Mouse (Mus musculus) liver, embryonic 13.5 days (tissue): ENCODE data around the gene Sema6d. TPM values are rescaled to one million over a fixed set of nuclear protein-coding genes. Genes with fewer than 3 reads are reported as not detected.

Experiments
- ATAC-seq: fragments of 200-750 bp; cut with Nextera tagmentation; 2 replicates; pipeline ENCODE4 v1.8.0; 2017; ENCODE audit warnings: low read depth, mild to moderate bottlenecking, moderate number of reproducible peaks, moderate library complexity
- DNase-seq: peaks from one replicate; pipeline ENCODE4 v3.0.0; 2022
- H3K27ac ChIP-seq: fragments of 300-500 bp; sonication (generic); 2 replicates; pipeline ENCODE4 v1.5.1; 2015; ENCODE audit warnings: moderate library complexity, mild to moderate bottlenecking, inconsistent platforms
- H3K27me3 ChIP-seq: fragments of 300-500 bp; sonication (generic); 2 replicates; pipeline ENCODE4 v1.6.1; 2015; ENCODE audit warnings: mild to moderate bottlenecking, inconsistent platforms
- H3K36me3 ChIP-seq: fragments of 300-500 bp; sonication (generic); 2 replicates; pipeline ENCODE4 v1.6.1; 2015; ENCODE audit warnings: mild to moderate bottlenecking, inconsistent platforms
- H3K4me1 ChIP-seq: fragments of 300-500 bp; sonication (generic); replicated peaks from 2 replicates; pipeline ENCODE4 v1.6.1; 2015; ENCODE audit warnings: inconsistent platforms
- H3K4me2 ChIP-seq: fragments of 300-500 bp; sonication (generic); 2 replicates; pipeline ENCODE4 v1.6.1; 2015; ENCODE audit warnings: inconsistent platforms, mild to moderate bottlenecking, moderate library complexity
- H3K4me3 ChIP-seq: fragments of 300-500 bp; sonication (generic); replicated peaks from 2 replicates; pipeline ENCODE4 v1.5.1; 2015; ENCODE audit warnings: mild to moderate bottlenecking, inconsistent platforms
- H3K9ac ChIP-seq: fragments of 300-500 bp; sonication (generic); 2 replicates; pipeline ENCODE4 v1.6.1; 2015; ENCODE audit warnings: mild to moderate bottlenecking, inconsistent platforms
- H3K9me3 ChIP-seq: fragments of 300-500 bp; sonication (generic); replicated peaks from 2 replicates; pipeline ENCODE4 v1.6.1; 2016; ENCODE audit warnings: inconsistent platforms
- WGBS: fragments of 180-500 bp; shearing (Covaris S2); methylation state at CpG from one replicate; pipeline ENCODE4 v1.1.7; 2015; ENCODE audit not compliant: insufficient replicate concordance; 5-methylcytosine and 5-hydroxymethylcytosine counted together
- polyA plus RNA-seq: library from polyadenylated mRNA; unstranded; fragments of >200 nt; fragmentation: Nextera tagmentation; extraction: Ambion mirVana; gene quantifications from 2 replicates; pipeline ENCODE4 v1.2.1, GENCODE M21; 2015

Gene Sema6d
- polyA plus RNA-seq, 1 experiment from 2014 or later: 2.8 TPM

DNA sequence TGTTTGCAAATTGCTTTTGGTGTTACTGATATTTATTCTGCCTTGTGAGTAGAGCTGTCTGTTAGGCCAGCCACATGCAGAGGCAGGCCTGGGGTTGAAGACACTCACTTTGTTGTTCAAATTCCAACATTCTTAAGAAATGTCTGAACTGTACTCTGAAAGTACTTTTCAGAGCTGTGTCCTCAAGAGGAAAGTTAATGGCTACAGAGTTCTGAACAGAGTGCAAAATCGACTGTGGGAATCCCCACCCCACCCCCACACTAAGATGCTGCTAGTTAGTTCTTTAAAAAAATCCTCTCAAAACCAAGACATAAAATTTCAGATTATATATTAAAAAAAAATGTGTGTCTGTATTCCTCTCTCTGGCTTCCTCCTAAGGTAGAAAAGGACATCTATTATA, 86.5 kb downstream of the Sema6d start:
- no peak for ATAC-seq
- Histone ChIP-seq H3K27me3 (no peaks in the 10 kb centered on the region), H3K4me2 (no peak overlapping the region), H3K9ac (no peak overlapping the region), H3K4me3 (no peak overlapping the region), H3K36me3 (no peaks in the 10 kb centered on the region), H3K4me1 (no peaks in the 10 kb centered on the region), H3K27ac (no peak overlapping the region), H3K9me3 (no peaks in the 10 kb centered on the region)
- WGBS: 47% methylated on average over 1 of the region's 1 CpGs
- DNase-seq: no peak

DNA sequence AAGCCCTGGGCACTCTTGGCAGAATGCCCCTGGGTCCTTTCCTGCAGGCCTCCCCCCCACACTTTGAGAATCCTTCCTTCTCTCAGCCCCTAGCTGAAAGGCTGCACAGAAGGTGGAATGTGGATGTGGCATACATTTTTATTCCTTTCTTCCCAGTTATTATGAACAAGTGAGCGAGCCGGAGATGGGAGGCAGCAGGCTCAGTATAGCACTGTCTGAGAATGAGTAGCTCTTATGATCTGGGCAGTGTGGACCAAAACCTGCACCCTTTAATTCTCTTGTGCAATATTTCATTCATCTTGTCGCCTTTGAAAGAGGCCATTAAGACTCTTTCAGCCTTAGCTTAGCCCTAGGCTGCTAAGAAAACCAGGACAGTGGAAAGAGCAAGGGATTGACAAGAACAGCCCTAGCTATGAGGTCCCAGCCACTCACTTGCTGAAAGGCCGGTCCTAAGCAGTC, 87.0 kb downstream of the Sema6d start:
- DNase-seq (no peak), ATAC-seq (no peak)
- Histone ChIP-seq H3K4me3 (no peak overlapping the region), H3K36me3 (no peaks in the 10 kb centered on the region), H3K4me2 (no peak overlapping the region), H3K9me3 (no peaks in the 10 kb centered on the region), H3K9ac (no peak overlapping the region), H3K27me3 (no peaks in the 10 kb centered on the region), H3K4me1 (no peaks in the 10 kb centered on the region), H3K27ac (no peak overlapping the region)
- WGBS: 62% methylated on average over 4 of the region's 4 CpGs

DNA sequence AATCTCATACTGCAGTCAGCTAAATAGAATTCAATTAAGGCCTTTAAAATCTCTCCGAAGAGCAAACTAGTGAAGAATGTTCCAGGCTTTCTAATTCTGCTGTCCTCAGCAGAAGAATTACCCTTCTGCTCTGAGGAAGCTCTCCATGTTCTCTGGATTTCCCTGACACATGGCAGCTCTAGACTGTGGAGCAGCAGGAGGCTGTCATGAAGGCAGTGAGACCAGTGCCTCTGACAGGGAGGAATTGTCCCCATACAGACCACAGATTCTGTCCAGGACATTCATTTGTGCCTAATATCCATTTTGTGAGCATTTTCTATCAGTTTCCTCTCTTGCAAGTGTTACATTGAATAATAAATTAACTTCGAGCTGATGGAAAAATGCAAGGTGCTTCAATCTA, 99.5 kb downstream of the Sema6d start:
- H3K4me1 ChIP-seq: no peaks in the 10 kb centered on the region
- H3K4me2 ChIP-seq: no peak overlapping the region
- H3K4me3 ChIP-seq: no peak overlapping the region
- no peak overlapping the region for H3K27ac ChIP-seq
- DNase-seq: no peak
- H3K36me3 ChIP-seq: no peaks in the 10 kb centered on the region
- H3K9ac ChIP-seq: no peak overlapping the region
- no peaks in the 10 kb centered on the region for H3K9me3 ChIP-seq
- no peaks in the 10 kb centered on the region for H3K27me3 ChIP-seq
- ATAC-seq: no peak
- 59% methylated on average over 2 of the region's 2 CpGs for WGBS

DNA sequence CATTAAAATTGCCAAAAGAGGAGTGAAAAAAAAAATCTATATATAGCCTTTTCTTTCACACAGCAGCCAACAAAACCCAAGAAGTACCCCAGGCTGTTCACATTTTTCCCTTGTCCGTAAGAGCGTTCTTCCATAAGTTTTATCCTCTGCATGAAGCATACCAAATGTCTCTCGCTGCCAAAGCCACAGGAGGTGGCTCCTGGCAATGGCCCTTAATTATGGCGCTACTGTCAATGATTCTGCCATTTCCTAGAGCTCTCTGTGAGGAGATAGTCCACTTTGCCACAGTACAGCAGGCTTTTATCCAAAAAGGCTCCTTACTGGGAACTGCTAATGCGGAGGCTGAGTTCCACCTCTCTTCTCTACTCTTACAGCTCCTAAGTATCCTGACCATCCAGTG, 104.3 kb downstream of the Sema6d start:
- no peak for ATAC-seq
- Histone ChIP-seq H3K4me3 (no peak overlapping the region), H3K27me3 (no peaks in the 10 kb centered on the region), H3K9ac (no peak overlapping the region), H3K4me1 (no peaks in the 10 kb centered on the region), H3K4me2 (no peak overlapping the region), H3K9me3 (no peaks in the 10 kb centered on the region), H3K36me3 (no peaks in the 10 kb centered on the region), H3K27ac (no peak overlapping the region)
- WGBS: 72% methylated on average over 5 of the region's 5 CpGs
- no peak for DNase-seq

DNA sequence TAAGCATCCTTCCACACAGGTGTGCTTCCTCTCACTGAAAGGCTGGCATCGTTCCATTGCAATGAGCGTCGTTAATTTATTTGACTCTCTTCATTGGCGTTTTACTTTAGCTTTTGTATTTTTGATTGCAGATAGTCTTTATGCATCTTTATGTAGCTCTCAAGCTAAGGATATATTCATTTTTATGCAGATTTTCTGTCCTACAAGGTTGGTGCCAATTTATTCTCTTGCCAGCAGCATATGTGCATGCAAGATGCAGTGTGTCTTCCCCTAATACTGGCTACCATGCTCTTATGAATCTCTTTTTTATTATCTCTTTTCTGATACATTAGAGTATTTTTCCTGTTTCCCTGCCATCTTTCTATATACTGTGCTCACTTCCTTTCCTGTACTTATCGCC, 111.7 kb downstream of the Sema6d start:
- Histone ChIP-seq H3K4me2 (no peak overlapping the region), H3K4me3 (no peak overlapping the region), H3K9ac (no peak overlapping the region), H3K36me3 (no peaks in the 10 kb centered on the region), H3K27me3 (no peaks in the 10 kb centered on the region), H3K4me1 (no peaks in the 10 kb centered on the region), H3K9me3 (no peaks in the 10 kb centered on the region), H3K27ac (no peak overlapping the region)
- 74% methylated on average over 5 of the region's 5 CpGs for WGBS
- DNase-seq: no peak
- ATAC-seq: no peak

DNA sequence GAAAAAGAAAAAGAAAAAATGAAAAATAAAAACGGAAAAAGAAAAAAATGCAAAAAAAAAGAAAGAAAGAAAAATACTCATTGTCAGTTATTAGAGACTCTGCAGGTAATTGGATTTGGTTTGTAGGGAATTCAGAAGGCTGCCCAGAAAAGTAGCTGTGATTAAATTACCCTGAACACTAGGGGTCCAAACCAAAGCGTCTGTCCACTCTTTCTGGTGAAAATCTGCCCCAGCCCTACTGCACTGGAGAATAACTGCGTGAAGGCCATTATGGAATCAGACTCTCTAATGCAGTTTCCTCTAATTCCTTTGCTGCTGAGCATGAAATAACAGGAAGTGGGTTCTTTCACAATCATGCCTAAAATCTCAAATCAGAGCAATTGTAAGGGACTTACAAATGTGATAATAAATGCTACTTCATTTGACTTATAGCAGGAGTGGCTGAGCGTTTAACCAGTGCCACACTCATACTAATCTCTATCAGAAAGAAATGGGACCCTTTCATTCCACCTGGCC, 112.8 kb downstream of the Sema6d start:
- Histone ChIP-seq H3K9me3 (no peaks in the 10 kb centered on the region), H3K4me3 (no peak overlapping the region), H3K4me1 (no peaks in the 10 kb centered on the region), H3K9ac (no peak overlapping the region), H3K27me3 (no peaks in the 10 kb centered on the region), H3K4me2 (no peak overlapping the region), H3K27ac (no peak overlapping the region), H3K36me3 (no peaks in the 10 kb centered on the region)
- no peak for ATAC-seq
- no peak for DNase-seq
- 34% methylated on average over 4 of the region's 4 CpGs for WGBS

DNA sequence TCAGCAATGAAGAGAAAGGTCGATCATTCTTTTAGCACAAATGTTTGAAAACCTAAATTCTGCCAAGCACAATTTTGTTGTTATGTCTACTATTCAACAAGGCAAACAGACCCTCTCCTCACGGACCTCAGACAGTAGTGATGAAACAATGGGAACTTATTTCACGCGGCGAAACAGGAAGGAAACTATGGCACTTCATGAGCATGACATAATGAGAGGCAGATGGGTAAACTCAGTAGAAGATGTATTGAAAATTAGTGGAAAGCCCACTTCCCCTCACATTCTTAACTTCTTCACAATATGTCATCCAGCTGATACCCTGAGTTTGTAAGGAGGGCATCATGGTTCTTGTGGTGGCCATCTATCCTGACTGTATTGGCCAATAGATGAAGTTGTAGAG, 116.0 kb downstream of the Sema6d start:
- no peak overlapping the region for H3K27ac ChIP-seq
- no peaks in the 10 kb centered on the region for H3K36me3 ChIP-seq
- H3K4me2 ChIP-seq: no peak overlapping the region
- DNase-seq (no peak), ATAC-seq (no peak)
- WGBS: 42% methylated on average over 5 of the region's 5 CpGs
- H3K9me3 ChIP-seq: no peaks in the 10 kb centered on the region
- no peaks in the 10 kb centered on the region for H3K4me1 ChIP-seq
- no peaks in the 10 kb centered on the region for H3K27me3 ChIP-seq
- H3K4me3 ChIP-seq: no peak overlapping the region
- no peak overlapping the region for H3K9ac ChIP-seq

DNA sequence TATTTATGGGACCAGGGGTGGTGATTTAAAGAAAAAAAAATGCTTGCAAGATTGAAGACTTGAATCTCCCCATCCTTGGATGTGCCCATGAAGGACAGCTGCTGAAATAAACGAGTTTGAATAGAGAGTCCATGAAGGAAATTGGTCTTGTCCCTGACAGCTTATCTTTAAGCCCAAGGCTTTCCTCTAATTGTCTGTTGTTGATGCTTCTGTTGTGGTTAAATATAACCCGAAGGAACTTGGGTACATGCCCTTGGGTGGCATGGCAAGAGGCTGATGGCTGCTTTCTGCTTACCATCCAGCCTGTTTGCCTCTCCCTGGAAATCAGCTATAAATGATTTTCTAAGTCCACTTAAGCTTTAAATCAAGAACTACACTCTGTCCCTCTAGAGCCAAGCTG, 118.5 kb downstream of the Sema6d start:
- H3K9ac ChIP-seq: no peak overlapping the region
- H3K27me3 ChIP-seq: no peaks in the 10 kb centered on the region
- no peak overlapping the region for H3K4me2 ChIP-seq
- WGBS: 3% methylated on average over 2 of the region's 2 CpGs
- no peak overlapping the region for H3K4me3 ChIP-seq
- H3K36me3 ChIP-seq: no peaks in the 10 kb centered on the region
- ATAC-seq: no peak
- H3K4me1 ChIP-seq: no peaks in the 10 kb centered on the region
- DNase-seq: no peak
- no peak overlapping the region for H3K27ac ChIP-seq
- H3K9me3 ChIP-seq: no peaks in the 10 kb centered on the region

DNA sequence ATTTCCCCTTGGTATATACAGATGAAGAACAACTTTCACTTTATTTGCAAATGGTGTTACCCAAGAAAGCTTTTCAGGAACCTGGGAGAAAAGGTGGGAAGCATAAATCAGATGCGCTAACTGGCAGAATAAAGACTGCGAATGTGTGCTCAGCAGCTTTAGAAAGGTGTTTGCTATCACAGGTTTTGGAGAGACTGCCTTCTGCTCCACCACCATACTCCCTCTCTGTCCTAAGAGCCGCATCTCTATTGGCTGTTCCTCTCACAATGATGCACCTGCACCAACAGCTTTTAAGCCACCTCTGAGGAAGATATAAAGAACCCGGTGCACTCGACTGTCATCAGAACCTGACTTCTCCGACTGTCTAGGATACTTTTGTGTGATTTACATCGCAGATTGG, 133.8 kb downstream of the Sema6d start:
- 60% methylated on average over 7 of the region's 7 CpGs for WGBS
- no peaks in the 10 kb centered on the region for H3K9me3 ChIP-seq
- no peak overlapping the region for H3K9ac ChIP-seq
- no peak overlapping the region for H3K4me3 ChIP-seq
- ATAC-seq: no peak
- no peaks in the 10 kb centered on the region for H3K27me3 ChIP-seq
- DNase-seq: no peak
- no peak overlapping the region for H3K4me2 ChIP-seq
- H3K27ac ChIP-seq: no peak overlapping the region
- no peaks in the 10 kb centered on the region for H3K4me1 ChIP-seq
- no peaks in the 10 kb centered on the region for H3K36me3 ChIP-seq

DNA sequence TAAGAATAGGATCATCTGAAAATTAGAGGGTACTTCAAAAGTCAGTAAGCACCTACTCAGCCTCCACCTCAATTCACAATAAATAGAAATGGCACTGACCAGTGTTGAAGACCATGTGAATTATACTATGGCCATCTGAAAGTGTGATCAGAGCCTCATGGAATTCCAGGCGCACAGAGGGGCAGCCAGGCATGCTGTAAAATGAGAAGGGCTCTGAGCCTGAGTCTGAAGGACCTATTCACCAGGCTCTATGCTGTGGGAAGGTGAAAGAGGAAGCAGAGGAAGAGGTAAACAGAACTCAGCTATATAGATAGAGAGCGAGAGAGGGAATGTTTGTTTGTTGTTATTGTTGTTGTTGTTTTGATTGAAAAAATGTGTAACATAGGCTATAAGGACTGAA, 134.6 kb downstream of the Sema6d start:
- DNase-seq (no peak), ATAC-seq (no peak)

DNA sequence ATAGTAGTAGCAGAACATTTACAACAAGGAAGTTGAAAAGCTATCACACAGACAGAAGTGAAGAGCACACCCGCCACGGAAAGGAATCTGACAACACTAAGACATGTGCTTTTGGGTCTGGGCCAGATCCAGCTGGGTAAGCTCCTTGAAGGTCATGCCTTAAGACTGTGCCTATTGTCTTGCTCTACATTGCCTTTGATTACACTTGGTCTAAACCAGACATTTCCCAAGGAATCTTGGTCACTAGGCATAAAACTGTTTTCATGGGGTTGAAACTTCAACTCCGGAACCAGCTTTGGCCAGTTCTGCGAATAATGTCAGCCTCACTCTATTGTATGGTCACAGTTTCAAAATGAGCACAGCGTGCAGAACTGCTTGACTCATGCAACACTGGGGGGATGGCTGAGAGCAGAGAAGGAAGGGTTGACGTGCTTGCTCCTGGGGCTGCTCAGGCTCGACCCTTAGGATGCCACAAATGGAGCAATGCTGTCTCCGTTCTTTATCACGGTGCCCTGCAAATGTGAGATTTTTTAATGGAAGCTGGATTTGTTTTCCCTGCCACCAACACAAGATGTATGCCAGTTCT, 145.0 kb downstream of the Sema6d start:
- Histone ChIP-seq H3K4me1 (no peaks in the 10 kb centered on the region), H3K27ac (no peak overlapping the region), H3K4me3 (no peak overlapping the region), H3K36me3 (no peaks in the 10 kb centered on the region), H3K9me3 (no peaks in the 10 kb centered on the region), H3K9ac (no peak overlapping the region), H3K27me3 (no peaks in the 10 kb centered on the region), H3K4me2 (no peak overlapping the region)
- DNase-seq: no peak
- 66% methylated on average over 9 of the region's 9 CpGs for WGBS
- no peak for ATAC-seq

More for the DNA sequence above, 134.6 kb downstream of the Sema6d start:
- no peaks in the 10 kb centered on the region for H3K27me3 ChIP-seq
- WGBS: 49% methylated on average over 2 of the region's 2 CpGs
- no peak overlapping the region for H3K27ac ChIP-seq
- no peak overlapping the region for H3K9ac ChIP-seq
- no peak overlapping the region for H3K4me2 ChIP-seq
- H3K4me1 ChIP-seq: no peaks in the 10 kb centered on the region
- H3K4me3 ChIP-seq: no peak overlapping the region
- no peaks in the 10 kb centered on the region for H3K9me3 ChIP-seq
- no peaks in the 10 kb centered on the region for H3K36me3 ChIP-seq

DNA sequence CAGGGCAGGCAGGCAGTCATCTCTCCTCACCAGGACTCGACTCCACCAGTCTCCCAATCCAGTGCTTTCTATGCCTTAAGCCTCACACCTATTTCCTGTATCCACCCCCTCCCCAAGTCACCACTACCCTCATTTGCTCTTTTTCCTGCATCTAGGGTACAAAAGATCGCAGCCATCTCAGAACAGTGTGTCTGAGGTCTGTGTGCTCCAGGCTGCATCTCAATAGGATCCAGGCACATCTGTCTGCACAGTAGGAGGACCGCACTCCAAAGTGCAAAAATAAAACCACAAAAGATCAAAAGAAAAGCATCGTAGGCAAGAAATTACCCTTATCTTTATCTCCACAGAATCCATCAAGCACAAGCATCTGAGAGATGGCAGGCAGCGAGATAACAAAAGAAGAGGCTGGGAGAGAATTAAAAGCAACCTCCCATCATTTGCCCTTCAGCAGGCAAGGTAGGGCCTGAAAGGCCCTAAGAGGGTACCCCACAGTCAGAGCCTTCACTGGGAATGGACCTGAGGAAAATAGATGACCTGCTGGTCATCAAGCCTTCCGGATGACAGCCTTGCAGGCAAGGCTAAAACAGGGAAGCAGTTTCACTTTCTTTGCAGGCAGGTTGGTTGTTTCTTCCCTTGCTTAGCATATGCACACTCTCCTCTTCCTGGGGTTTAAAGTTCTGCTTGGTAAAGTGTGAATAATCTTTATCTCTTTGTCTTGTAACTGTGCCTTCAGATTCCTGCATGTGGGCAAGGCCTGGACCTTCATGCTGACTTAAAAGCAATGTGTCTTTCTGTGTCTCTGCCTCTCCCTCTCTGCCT, 145.7 kb downstream of the Sema6d start:
- Histone ChIP-seq H3K9me3 (no peaks in the 10 kb centered on the region), H3K36me3 (no peaks in the 10 kb centered on the region), H3K27ac (no peak overlapping the region), H3K4me3 (no peak overlapping the region), H3K4me2 (no peak overlapping the region), H3K9ac (no peak overlapping the region), H3K27me3 (no peaks in the 10 kb centered on the region), H3K4me1 (no peaks in the 10 kb centered on the region)
- DNase-seq (no peak), ATAC-seq (no peak)
- WGBS: 48% methylated on average over 6 of the region's 6 CpGs
